Mouse (Mus musculus) hindbrain, embryonic 10.5 days (tissue): Measurements from ENCODE around the gene Tcf12. TPM values are rescaled to one million over a fixed set of nuclear protein-coding genes. Genes with fewer than 3 reads are reported as not detected.
A peak's percentile ranks its signal among the peaks of the same experiment; 100 is the strongest.

ENCODE experiments used
- DNase-seq: peaks from one replicate; pipeline ENCODE4 v3.0.0-alpha.2; 2017; ENCODE audit warnings: low spot score
- H3K27ac ChIP-seq: fragments of 300-500 bp; sonication (generic); 2 replicates; pipeline ENCODE4 v1.5.1; 2016; ENCODE audit warnings: mild to moderate bottlenecking, moderate library complexity
- H3K27me3 ChIP-seq: fragments of 300-500 bp; sonication (generic); 2 replicates; pipeline ENCODE4 v1.6.1; 2016; ENCODE audit warnings: mild to moderate bottlenecking; ENCODE audit not compliant: poor library complexity, insufficient read depth, severe bottlenecking
- H3K36me3 ChIP-seq: fragments of 300-500 bp; sonication (generic); 2 replicates; pipeline ENCODE4 v1.6.1; 2016; ENCODE audit warnings: mild to moderate bottlenecking, moderate library complexity
- H3K4me1 ChIP-seq: fragments of 300-500 bp; sonication (generic); replicated peaks from 2 replicates; pipeline ENCODE4 v1.6.1; 2016; ENCODE audit warnings: mild to moderate bottlenecking
- H3K4me3 ChIP-seq: fragments of 300-500 bp; sonication (generic); 2 replicates; pipeline ENCODE4 v1.5.1; 2016; ENCODE audit warnings: mild to moderate bottlenecking, moderate library complexity
- H3K9me3 ChIP-seq: fragments of 300-500 bp; sonication (generic); 2 replicates; pipeline ENCODE4 v1.6.1; 2016; ENCODE audit warnings: mild to moderate bottlenecking, moderate library complexity
- WGBS: fragments of 180-500 bp; shearing (Covaris S2); methylation state at CpG from one replicate; pipeline ENCODE4 v1.1.7; 2016; 5-methylcytosine and 5-hydroxymethylcytosine counted together
- polyA plus RNA-seq: library from polyadenylated mRNA; unstranded; fragments of >200 nt; fragmentation: Nextera tagmentation; extraction: Ambion mirVana; gene quantifications from 2 replicates; pipeline ENCODE4 v1.2.1, GENCODE M21; 2016

Tcf12 gene
- polyA plus RNA-seq, 1 experiment from 2014 or later, result 144 TPM

DNA sequence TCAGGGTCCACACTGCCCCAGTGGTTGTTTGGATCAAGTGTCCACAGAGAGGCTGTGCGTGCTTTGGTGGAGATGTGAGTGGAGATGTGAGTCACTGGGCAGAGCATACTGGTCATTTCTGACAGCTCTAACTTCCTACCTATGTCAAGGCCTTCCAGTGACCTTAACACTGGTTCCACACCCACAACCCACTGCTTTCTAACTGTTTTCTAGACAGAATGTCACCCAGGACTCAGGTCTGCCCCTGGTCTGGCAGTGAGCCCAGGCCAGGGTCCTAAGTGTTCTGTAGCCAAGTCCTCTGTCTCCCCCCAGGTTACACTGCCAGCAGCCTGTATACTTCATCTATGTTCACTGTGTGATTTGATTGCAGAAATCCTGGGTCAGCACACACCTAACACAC is 275.3 kb downstream of the Tcf12 start:
- WGBS, result 91% methylated on average over 1 of the region's 1 CpGs
- H3K27ac ChIP-seq, result 0 out of 2 replicates have a peak overlapping the region, but pooled peaks have one; percentile 6

DNA sequence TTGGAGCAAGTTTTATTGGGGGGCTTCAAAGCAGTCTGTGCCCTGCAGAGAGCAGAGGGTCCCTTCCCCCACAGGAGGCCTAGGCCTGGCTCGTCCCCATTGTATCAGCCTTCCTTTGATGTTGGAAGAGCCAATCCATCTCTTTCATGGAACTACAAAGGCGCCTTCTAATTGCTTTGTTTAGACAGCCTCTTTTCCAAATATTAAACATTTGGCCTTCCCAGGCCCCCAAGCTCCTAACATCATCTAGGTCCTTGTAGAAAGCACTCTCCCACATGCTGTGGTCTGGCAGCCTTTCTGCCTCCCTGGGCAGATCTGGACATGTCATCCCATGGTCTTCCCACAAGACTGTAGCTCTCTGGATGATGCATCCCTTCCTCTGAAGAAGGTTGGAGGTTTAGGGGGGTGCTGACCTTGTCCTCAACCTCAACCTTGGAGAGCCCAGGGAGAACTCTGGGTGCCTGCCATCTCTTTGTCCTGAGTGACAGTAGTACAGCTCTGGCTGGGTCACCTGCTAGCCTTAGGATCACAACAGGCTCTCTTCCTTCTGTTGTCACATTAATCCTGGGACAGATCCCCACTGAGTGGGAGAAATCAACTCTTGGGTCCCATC is 276.4 kb downstream of the Tcf12 start:
- WGBS, result 17% methylated on average over 2 of the region's 2 CpGs
- no peak for DNase-seq
- H3K9me3 ChIP-seq, result no peaks in the 10 kb centered on the region
- peaks cover 4% of the 10 kb centered on the region for H3K36me3 ChIP-seq
- no peaks in the 10 kb centered on the region for H3K27me3 ChIP-seq
- H3K27ac ChIP-seq, result peak overlapping the region; percentile 71
- H3K4me1 ChIP-seq, result peaks cover 45% of the 10 kb centered on the region
- H3K4me3 ChIP-seq, result no peak overlapping the region

More for the DNA sequence above, 275.3 kb downstream of the Tcf12 start:
- peaks cover 14% of the 10 kb centered on the region for H3K36me3 ChIP-seq
- H3K9me3 ChIP-seq, result no peaks in the 10 kb centered on the region
- peaks cover 41% of the 10 kb centered on the region for H3K4me1 ChIP-seq
- DNase-seq, result no peak
- H3K27me3 ChIP-seq, result no peaks in the 10 kb centered on the region
- no peak overlapping the region for H3K4me3 ChIP-seq

DNA sequence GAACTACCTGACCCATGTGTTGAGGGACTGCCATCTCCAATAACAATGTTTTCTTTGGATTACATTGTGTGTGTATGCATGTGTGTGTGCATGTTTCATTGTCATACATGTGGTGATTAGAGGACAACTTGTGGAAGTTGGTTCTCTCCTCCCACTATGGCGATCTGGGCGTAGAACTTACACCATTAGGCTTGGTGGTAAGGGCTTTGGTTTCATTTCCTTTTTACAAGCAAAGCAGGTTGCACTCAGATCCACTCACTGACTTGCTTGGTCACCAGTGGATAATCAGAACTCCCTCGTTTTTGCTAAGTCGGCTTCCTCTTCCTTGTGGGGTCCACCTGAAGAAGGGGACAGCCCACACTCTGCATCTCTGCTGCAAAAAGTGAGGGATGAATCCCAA is 277.0 kb downstream of the Tcf12 start:
- Histone ChIP-seq H3K27me3 (no peaks in the 10 kb centered on the region), H3K27ac (peak overlapping the region; percentile 71; the same call in 1 of the 2 replicates), H3K9me3 (no peaks in the 10 kb centered on the region), H3K4me1 (peaks cover 51% of the 10 kb centered on the region), H3K4me3 (no peak overlapping the region), H3K36me3 (no peaks in the 10 kb centered on the region)
- no peak for DNase-seq
- 79% methylated on average over 4 of the region's 4 CpGs for WGBS

DNA sequence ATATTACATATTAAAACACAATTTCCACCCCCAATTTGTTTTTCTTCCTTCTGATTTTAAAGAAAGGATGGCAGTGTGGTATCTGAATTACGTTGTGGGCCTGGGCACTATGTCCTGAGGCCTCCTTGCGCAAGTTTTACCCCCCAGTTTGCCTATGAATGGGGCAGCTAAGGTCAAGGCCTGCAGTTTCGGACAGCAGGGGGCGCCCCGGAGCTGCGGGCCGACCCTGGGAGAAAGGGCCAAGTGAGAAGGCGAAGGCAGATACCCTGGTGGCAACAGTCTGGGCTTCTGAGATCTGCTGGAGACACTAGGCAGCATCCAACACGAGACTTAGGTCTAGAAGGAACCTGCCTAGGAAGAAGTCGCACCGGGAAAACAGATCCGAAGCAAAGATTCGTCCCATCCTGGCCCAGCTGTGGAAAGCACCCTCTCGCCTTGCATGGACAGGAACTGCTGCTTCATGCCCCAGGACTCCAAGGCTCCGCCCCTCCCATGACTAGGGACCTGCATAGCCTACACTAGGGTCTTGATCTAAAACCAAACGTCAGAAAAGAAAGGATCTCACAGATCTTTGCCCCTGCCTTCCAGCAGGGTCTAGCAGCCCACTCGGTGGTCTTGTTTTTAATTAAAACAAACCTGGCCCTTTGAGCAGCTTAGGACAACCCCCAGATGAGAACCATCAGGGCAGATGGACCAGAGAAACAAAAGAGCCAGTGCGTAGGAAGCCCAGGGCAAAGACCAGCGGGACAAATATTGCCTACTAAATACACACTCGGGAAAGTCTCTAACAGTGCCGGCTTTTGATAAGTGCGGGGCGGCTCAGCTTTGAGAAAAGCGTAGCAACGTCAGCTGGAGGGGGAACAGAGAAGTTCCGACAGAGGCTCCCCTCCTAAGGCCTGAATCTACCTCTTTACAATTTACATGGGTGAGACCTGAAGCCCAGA is 279.6 kb downstream of the Tcf12 start:
- Histone ChIP-seq H3K27me3 (no peaks in the 10 kb centered on the region), H3K27ac (peak overlapping the region; percentile 50), H3K4me1 (peaks cover 47% of the 10 kb centered on the region), H3K36me3 (no peaks in the 10 kb centered on the region), H3K4me3 (no peak overlapping the region), H3K9me3 (no peaks in the 10 kb centered on the region)
- peak; percentile 69 for DNase-seq
- 40% methylated on average over 26 of the region's 26 CpGs for WGBS

DNA sequence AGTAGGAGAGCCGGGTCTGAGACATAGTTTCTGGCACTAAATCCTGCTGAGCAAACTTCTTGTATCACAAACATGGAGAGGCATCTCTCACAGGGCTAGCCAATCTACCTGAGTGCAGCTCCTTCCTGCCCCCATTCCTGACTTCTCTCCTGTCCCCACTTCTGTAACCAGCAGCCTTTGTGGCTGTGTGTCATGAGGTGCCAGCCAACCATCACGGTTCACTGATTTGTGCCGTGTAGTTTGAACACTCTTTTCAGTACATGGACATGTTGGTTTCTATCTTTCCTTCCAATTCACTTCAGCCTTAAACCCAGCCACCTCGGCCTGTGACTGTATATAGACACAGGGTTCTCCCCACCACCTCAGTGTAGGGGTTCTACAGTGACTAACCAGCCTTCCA is 280.7 kb downstream of the Tcf12 start:
- Histone ChIP-seq H3K36me3 (no peaks in the 10 kb centered on the region), H3K9me3 (no peaks in the 10 kb centered on the region), H3K27ac (no peak overlapping the region), H3K4me1 (peaks cover 51% of the 10 kb centered on the region), H3K4me3 (no peak overlapping the region), H3K27me3 (no peaks in the 10 kb centered on the region)
- 86% methylated on average over 4 of the region's 4 CpGs for WGBS
- DNase-seq, result no peak

DNA sequence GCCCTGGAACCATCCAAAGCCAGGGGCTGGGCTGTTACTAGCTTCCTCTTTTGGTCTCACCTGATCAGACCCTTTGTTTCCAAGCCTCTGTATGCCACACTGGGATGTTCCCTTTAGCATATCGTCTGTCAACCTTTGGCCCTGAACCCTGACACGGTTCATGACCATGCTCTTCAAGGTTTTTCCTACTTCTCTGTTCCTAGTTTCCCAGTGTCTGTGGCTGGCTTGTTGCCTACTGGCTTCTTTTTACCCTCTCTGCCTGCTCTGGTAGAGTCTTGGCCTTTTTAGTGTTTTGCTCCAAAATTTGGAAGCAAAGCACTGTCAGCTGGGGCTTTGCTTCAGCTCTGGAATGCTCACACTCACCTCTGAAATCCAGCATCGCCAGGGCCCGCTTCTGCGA is 281.3 kb downstream of the Tcf12 start:
- Histone ChIP-seq H3K36me3 (no peaks in the 10 kb centered on the region), H3K27ac (no peak overlapping the region), H3K4me1 (peaks cover 48% of the 10 kb centered on the region), H3K4me3 (no peak overlapping the region), H3K9me3 (no peaks in the 10 kb centered on the region), H3K27me3 (no peaks in the 10 kb centered on the region)
- no peak for DNase-seq
- 75% methylated on average over 5 of the region's 5 CpGs for WGBS

DNA sequence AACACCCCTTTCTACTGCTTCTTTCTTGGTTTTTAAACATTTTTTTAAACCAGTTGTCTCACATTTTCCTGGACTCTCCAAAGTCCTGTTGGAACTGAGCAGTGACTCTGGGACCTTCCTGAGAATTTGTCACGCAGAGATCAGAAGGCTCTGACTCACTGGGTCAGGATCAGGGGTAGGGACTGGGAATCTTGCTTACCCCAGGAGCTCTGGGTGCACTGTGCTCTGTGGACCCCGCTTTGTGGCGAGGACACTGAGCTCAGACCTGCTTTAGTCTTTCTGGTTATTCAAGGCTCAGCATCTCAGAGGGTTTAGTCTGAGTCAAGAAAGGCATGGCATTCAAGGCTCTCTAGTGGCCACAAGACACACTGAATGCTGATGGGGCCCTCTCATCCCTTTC is 281.9 kb downstream of the Tcf12 start:
- Histone ChIP-seq H3K4me1 (peaks cover 42% of the 10 kb centered on the region), H3K27ac (peak overlapping the region; percentile 16; the same call in 1 of the 2 replicates), H3K4me3 (no peak overlapping the region), H3K36me3 (no peaks in the 10 kb centered on the region), H3K9me3 (no peaks in the 10 kb centered on the region), H3K27me3 (no peaks in the 10 kb centered on the region)
- 76% methylated on average over 3 of the region's 3 CpGs for WGBS
- DNase-seq, result no peak

DNA sequence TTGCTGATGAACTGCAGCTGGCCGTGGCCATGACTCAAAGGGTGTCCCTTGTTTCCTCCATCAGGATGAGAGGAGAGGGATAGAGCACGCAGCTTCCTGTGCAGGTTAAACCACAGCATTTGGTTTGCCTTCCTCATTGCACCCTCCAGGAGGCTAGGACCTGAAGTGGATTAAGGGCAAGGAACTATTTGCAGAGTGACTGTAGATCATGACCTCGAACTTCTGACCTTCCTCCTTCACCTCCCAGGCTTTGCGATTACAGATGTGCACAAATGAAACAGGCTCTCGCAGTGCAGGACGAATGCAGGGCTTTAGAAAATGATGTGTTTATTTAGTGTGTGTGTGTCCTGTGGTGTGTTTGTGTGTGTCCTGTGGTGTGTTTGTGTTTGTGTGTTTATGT is 282.5 kb downstream of the Tcf12 start:
- DNase-seq, result no peak
- H3K27ac ChIP-seq, result no peak overlapping the region
- WGBS, result 60% methylated on average over 6 of the region's 6 CpGs
- no peaks in the 10 kb centered on the region for H3K27me3 ChIP-seq
- H3K4me1 ChIP-seq, result peaks cover 40% of the 10 kb centered on the region
- H3K4me3 ChIP-seq, result no peak overlapping the region
- no peaks in the 10 kb centered on the region for H3K36me3 ChIP-seq
- no peaks in the 10 kb centered on the region for H3K9me3 ChIP-seq

DNA sequence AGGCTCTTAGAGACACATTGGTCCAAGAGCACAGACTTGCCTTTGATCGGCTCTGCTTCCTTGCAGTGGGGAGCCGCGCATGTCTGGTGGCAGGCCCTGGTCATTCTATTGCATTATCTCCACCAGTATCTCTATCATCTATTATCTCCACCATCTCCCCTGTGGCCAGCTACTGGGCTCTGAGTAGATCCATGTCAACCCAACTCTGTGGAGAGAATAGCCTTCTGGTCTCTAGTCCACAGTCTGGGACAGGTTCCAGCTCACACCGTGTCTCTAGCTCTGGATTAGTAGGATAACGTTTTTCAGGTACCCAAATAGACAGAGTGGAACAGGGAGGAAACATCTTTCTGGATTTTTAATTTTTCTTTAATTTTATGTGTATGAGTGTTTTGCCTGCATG is 284.3 kb downstream of the Tcf12 start:
- Histone ChIP-seq H3K27me3 (no peaks in the 10 kb centered on the region), H3K4me1 (peaks cover 33% of the 10 kb centered on the region), H3K4me3 (no peak overlapping the region), H3K27ac (no peak overlapping the region), H3K36me3 (no peaks in the 10 kb centered on the region), H3K9me3 (no peaks in the 10 kb centered on the region)
- WGBS, result 95% methylated on average over 5 of the region's 5 CpGs
- DNase-seq, result no peak

DNA sequence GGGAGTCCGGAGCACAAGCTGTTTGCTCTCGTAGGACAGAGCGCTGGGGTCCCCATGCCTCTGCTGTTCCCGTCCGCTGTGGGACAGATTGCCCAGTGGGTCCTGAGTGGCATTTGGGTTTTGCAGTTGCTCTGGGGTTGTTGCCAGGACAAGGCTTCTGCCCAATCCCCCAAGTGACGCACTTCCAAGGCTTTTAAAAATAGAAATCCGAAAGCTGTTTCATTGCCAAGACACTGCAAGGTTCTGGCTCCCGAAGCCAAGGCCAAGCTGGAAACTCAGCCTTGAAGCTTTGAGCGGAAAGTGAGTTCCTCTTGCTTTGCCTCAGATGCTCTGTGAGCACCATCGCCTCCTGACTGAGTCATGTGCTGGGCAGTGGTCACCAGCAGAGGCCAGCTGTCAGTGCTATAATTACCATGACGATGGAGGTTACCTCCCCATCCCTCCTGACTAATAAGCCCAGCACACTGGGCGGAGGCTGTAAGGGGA is 285.6 kb downstream of the Tcf12 start:
- no peak for DNase-seq
- no peak overlapping the region for H3K4me3 ChIP-seq
- no peaks in the 10 kb centered on the region for H3K27me3 ChIP-seq
- H3K27ac ChIP-seq, result peak overlapping the region; percentile 12
- H3K36me3 ChIP-seq, result no peaks in the 10 kb centered on the region
- H3K4me1 ChIP-seq, result peaks cover 26% of the 10 kb centered on the region
- WGBS, result 74% methylated on average over 12 of the region's 12 CpGs
- no peaks in the 10 kb centered on the region for H3K9me3 ChIP-seq

DNA sequence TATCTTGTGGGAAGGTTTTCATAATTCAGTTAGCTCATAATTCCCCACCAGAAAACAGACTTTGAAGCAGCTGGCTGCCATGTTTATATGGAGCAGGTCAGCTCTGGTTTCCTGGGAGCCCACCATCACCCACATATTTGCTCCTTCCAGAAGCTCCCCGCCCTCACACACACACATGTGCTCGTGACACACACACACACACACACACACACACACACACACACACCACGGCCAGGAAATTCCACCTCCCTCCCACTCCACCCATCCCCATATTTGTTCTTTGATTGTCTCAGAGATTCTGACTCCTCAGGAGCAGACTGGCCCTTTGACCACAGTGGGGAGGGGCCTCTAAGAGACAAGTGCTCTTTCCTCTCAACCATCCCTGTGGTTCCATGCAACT is 289.7 kb downstream of the Tcf12 start:
- 76% methylated on average over 3 of the region's 3 CpGs for WGBS
- Histone ChIP-seq H3K4me1 (peaks cover 17% of the 10 kb centered on the region), H3K36me3 (no peaks in the 10 kb centered on the region), H3K4me3 (no peak overlapping the region), H3K27me3 (no peaks in the 10 kb centered on the region), H3K9me3 (no peaks in the 10 kb centered on the region), H3K27ac (no peak overlapping the region)
- no peak for DNase-seq

DNA sequence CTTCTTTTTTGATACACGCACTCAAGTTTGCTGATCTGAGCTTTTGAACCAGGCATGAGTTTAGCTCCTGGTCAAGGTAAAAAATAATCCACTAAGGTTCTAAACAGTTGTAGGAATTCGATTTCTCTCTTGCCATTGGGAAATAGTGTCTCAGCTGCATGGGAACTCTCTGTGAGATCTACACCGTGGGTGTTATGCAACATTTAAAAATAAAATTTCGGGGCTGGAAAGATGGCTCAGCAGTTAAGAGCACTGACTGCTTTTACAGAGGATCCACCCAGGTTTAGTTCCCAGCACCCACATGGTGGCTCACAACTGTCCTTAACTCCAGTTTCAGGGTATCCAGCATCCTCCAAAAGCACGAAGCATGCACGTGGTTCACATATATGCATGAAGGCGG is 293.2 kb downstream of the Tcf12 start:
- Histone ChIP-seq H3K9me3 (no peaks in the 10 kb centered on the region), H3K27me3 (no peaks in the 10 kb centered on the region), H3K4me1 (peaks cover 6% of the 10 kb centered on the region; the same call in 1 of the 2 replicates), H3K36me3 (no peaks in the 10 kb centered on the region), H3K27ac (no peak overlapping the region), H3K4me3 (no peak overlapping the region)
- WGBS, result 93% methylated on average over 7 of the region's 7 CpGs
- DNase-seq, result no peak

DNA sequence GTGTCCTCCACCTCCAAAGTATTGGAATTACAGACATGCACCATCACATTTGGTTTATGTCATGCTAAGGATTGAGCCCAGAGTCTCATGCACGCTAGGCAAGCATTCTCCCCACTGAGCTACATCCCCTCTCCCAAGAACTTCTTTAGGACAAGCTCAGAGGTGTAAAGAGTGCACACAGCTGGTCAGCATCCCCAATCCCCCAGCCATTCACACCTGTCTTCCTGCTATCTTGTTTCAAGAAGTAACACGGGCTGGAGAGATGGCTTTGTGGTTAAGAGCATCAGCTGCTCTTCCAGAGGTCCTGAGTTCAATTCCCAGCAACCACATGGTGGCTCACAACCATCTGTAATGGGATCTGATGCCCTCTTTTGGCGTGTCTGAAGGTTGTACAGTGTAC is 295.6 kb downstream of the Tcf12 start:
- peaks cover 26% of the 10 kb centered on the region for H3K4me1 ChIP-seq
- H3K36me3 ChIP-seq, result no peaks in the 10 kb centered on the region
- WGBS, result 63% methylated on average over 3 of the region's 3 CpGs
- H3K27me3 ChIP-seq, result no peaks in the 10 kb centered on the region
- DNase-seq, result no peak
- no peak overlapping the region for H3K27ac ChIP-seq
- H3K9me3 ChIP-seq, result no peaks in the 10 kb centered on the region
- no peak overlapping the region for H3K4me3 ChIP-seq
